Mouse (Mus musculus): ENCODE data around the gene Ipo7.

The Ipo7 gene

DNA sequence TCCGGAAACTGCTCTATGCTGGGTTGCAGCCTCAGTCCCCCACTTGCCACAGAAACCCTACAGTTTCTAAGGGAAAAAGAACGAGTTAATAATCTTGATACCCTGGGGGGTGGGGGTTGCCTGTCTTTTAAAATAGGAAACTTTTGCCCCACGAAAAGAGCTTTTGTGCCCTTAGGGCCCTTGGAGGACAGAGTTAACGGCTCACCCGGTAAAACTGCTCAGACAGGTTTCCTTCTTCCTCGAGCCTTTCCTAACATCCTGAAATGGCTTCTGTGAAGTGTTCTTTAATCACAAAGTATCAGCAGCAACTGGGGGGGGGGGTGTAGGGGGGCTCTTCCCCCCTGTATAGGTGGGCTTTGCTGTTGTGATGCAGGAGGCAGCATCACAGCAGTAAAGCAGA lies 82.8 kb downstream of the Ipo7 start:
- DNase-seq (ENCODE audit: low read depth, low spot score) = no peak

- DNase-seq (ENCODE audit: low read depth, low spot score) = no peak
Measured at GRCm38 (mm10) chr7:110101266-110101665, 83.2 kb downstream of the Ipo7 start.

DNA sequence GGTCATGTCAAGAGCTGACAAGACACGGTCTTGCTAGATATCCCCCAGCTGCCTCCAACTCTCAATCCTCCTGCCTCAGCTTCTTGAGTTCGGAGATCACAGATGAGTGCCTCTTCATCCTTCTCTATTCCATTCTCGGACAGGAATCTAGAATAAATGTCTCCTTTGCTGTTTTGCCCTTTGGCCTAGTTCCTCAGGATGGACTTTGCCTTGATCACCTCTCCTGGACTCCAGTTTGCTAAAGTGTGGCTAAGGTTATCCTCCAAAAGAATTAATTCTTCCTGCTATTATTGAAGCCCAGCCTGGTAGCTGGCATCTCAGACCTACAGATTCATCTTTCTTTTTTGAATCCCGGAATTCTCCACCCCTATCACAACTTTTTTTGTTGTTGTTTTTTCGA lies 87.0 kb downstream of the Ipo7 start:
- DNase-seq (ENCODE audit: low read depth, low spot score) = no peak

Measured in R1 (cell line).